Mouse (Mus musculus) hindbrain, embryonic 11.5 days (tissue): ENCODE measurements around the gene Ptprg. TPM values are rescaled to one million over a fixed set of nuclear protein-coding genes. Genes with fewer than 3 reads are reported as not detected.

Experiments
- ATAC-seq: fragments of 200-750 bp; cut with Nextera tagmentation; 2 replicates; pipeline ENCODE4 v1.8.0; 2017; ENCODE audit warnings: mild to moderate bottlenecking, moderate TSS enrichment, moderate library complexity; ENCODE audit not compliant: low FRiP score
- DNase-seq: peaks from one replicate; pipeline ENCODE4 v3.0.0-alpha.2; 2015; ENCODE audit warnings: low spot score
- H3K27ac ChIP-seq: fragments of 300-500 bp; sonication (generic); 2 replicates; pipeline ENCODE4 v1.5.1; 2014; ENCODE audit warnings: mild to moderate bottlenecking, low read depth, low read length
- H3K27me3 ChIP-seq: fragments of 300-500 bp; sonication (generic); 2 replicates; pipeline ENCODE4 v1.6.1; 2014; ENCODE audit warnings: mild to moderate bottlenecking, low read length, moderate library complexity, mixed read lengths; ENCODE audit not compliant: control insufficient read depth, insufficient read depth
- H3K36me3 ChIP-seq: fragments of 300-500 bp; sonication (generic); 2 replicates; pipeline ENCODE4 v1.6.1; 2014; ENCODE audit warnings: mild to moderate bottlenecking, low read length, moderate library complexity, mixed read lengths; ENCODE audit not compliant: control insufficient read depth, insufficient read depth
- H3K4me1 ChIP-seq: fragments of 300-500 bp; sonication (generic); replicated peaks from 2 replicates; pipeline ENCODE4 v1.6.1; 2014; ENCODE audit warnings: low read length, mixed read lengths; ENCODE audit not compliant: control insufficient read depth, insufficient read depth
- H3K4me2 ChIP-seq: fragments of 300-500 bp; sonication (generic); replicated peaks from 2 replicates; pipeline ENCODE4 v1.6.1; 2014; ENCODE audit warnings: mild to moderate bottlenecking, low read depth, low read length
- H3K4me3 ChIP-seq: fragments of 300-500 bp; sonication (generic); 2 replicates; pipeline ENCODE4 v1.5.1; 2014; ENCODE audit warnings: low read depth, low read length
- H3K9ac ChIP-seq: fragments of 300-500 bp; sonication (generic); 2 replicates; pipeline ENCODE4 v1.6.1; 2014; ENCODE audit warnings: low read depth, low read length
- H3K9me3 ChIP-seq: fragments of 300-500 bp; sonication (generic); 2 replicates; pipeline ENCODE4 v1.6.1; 2016; ENCODE audit warnings: low read length; ENCODE audit not compliant: control insufficient read depth
- WGBS: fragments of 180-500 bp; shearing (Covaris S2); extraction: QIAGEN DNeasy Blood & Tissue Kit; methylation state at CpG from one replicate; pipeline ENCODE4 v1.1.7; 2014; 5-methylcytosine and 5-hydroxymethylcytosine counted together
- polyA plus RNA-seq: library from polyadenylated mRNA; unstranded; fragments of >200 nt; fragmentation: Nextera tagmentation; extraction: Ambion mirVana; gene quantifications from 2 replicates; pipeline ENCODE4 v1.2.1, GENCODE M21; 2014

Gene Ptprg
- polyA plus RNA-seq, 1 experiment from 2014 or later: 45.0 TPM

- Histone ChIP-seq H3K9ac (no peak overlapping the region), H3K4me2 (no peak overlapping the region), H3K36me3 (no peaks in the 10 kb centered on the region), H3K9me3 (no peaks in the 10 kb centered on the region), H3K27me3 (no peaks in the 10 kb centered on the region), H3K4me3 (no peak overlapping the region), H3K4me1 (no peaks in the 10 kb centered on the region), H3K27ac (no peak overlapping the region)
- ATAC-seq (no peak), DNase-seq (no peak)
- WGBS: 83% methylated on average over 9 of the region's 9 CpGs
Measured at GRCm38 (mm10) chr14:11983031-11983430, 429.7 kb downstream of the Ptprg start.

DNA sequence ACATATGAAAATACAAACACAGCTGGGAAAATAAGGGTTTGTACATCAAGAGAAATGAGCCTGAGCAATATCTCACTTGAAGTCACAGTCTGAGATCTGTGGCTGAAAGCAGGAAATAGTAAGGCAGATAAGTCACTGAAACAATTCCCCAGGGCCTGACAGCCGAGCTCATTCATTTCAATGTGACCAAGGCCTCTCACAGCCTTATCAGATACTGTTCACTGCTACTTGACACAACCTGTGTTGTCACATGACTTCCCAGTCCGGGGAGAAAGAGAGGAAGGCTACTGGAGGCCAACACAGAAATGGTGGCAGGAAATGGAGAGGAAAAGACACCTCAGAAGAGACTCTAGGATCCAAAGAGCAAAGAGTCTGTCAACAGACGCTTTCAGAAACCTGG, 430.8 kb downstream of the Ptprg start:
- no peaks in the 10 kb centered on the region for H3K36me3 ChIP-seq
- ATAC-seq: no peak
- whole genome bisulfite sequencing: 62% methylated on average over 3 of the region's 3 CpGs
- no peak overlapping the region for H3K4me3 ChIP-seq
- no peaks in the 10 kb centered on the region for H3K27me3 ChIP-seq
- no peak overlapping the region for H3K9ac ChIP-seq
- DNase-seq: no peak
- H3K9me3 ChIP-seq: no peaks in the 10 kb centered on the region
- no peak overlapping the region for H3K4me2 ChIP-seq
- no peak overlapping the region for H3K27ac ChIP-seq
- no peaks in the 10 kb centered on the region for H3K4me1 ChIP-seq

- no peak overlapping the region for H3K9ac ChIP-seq
- H3K9me3 ChIP-seq: no peaks in the 10 kb centered on the region
- no peaks in the 10 kb centered on the region for H3K4me1 ChIP-seq
- no peak overlapping the region for H3K4me2 ChIP-seq
- 77% methylated on average over 2 of the region's 2 CpGs for WGBS
- H3K27me3 ChIP-seq: no peaks in the 10 kb centered on the region
- ATAC-seq: no peak
- DNase-seq: no peak
- H3K27ac ChIP-seq: no peak overlapping the region
- H3K4me3 ChIP-seq: no peak overlapping the region
- H3K36me3 ChIP-seq: no peaks in the 10 kb centered on the region
Measured at GRCm38 (mm10) chr14:11988975-11989374, 435.6 kb downstream of the Ptprg start.

DNA sequence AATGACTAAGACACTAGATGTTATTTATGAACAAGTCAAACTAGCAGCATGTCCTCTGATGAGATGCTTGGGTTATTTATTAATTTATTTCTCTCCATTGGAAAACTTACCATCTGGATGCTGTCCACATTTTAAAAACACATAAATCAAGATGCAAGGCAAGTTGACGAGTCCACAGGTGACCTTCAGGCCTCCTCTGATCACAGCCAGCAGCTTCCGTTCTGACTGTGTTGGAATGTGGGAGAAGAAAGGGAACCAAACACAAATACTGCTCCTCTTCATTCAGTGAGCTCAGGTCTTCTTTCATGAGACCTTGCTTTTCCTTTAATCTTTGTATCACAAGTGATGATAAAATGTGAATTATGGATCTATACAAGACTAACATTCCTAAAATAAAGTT, 437.8 kb downstream of the Ptprg start:
- DNase-seq: no peak
- Histone ChIP-seq H3K36me3 (no peaks in the 10 kb centered on the region), H3K4me3 (no peak overlapping the region), H3K4me2 (no peak overlapping the region), H3K27ac (no peak overlapping the region), H3K27me3 (no peaks in the 10 kb centered on the region), H3K9me3 (no peaks in the 10 kb centered on the region), H3K4me1 (no peaks in the 10 kb centered on the region), H3K9ac (no peak overlapping the region)
- 74% methylated on average over 2 of the region's 2 CpGs for WGBS
- ATAC-seq: no peak

DNA sequence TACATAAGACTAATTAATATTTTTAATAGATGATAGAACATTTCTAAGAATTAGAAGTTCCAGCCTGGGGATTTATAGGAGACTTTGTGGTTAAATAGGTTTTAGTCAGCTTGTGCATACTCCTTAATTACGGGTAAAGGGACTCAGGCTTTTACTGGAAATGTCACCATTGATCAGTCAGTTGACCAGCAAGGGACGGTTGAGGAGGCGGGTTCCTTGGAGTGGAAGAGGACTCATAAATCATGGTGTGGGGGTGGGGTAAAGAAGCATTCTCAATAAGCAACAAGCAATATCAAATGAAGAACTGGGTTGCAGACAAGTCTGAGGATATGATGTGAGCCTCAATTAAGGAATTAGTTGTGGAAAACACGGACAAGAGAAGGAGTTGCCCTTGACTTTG, 438.8 kb downstream of the Ptprg start:
- Histone ChIP-seq H3K27ac (no peak overlapping the region), H3K27me3 (no peaks in the 10 kb centered on the region), H3K4me2 (no peak overlapping the region), H3K9me3 (no peaks in the 10 kb centered on the region), H3K4me1 (no peaks in the 10 kb centered on the region), H3K4me3 (no peak overlapping the region), H3K36me3 (no peaks in the 10 kb centered on the region), H3K9ac (no peak overlapping the region)
- DNase-seq (no peak), ATAC-seq (no peak)
- 77% methylated on average over 4 of the region's 4 CpGs for WGBS

DNA sequence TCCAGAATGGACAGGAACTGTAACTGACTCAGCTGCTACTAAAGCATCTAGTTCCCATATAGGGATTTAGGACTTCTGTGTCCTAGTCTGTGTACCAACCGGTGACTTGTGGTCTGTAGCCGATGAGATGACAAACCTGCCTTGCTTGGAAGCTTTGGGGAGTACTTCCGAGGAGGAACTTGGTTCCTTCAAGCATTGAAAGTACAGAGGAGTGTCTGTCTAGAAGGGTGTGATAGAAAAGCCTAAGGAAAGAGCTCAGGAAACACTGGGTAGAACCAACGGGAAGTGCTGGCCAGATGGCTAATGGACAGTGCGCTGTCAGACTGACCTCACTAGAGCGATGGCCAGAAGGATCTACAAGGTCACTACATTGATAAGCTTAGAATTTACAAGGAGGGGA, 439.2 kb downstream of the Ptprg start:
- 90% methylated on average over 6 of the region's 6 CpGs for WGBS
- H3K36me3 ChIP-seq: no peaks in the 10 kb centered on the region
- no peaks in the 10 kb centered on the region for H3K9me3 ChIP-seq
- no peak overlapping the region for H3K9ac ChIP-seq
- ATAC-seq (no peak), DNase-seq (no peak)
- no peak overlapping the region for H3K27ac ChIP-seq
- H3K27me3 ChIP-seq: no peaks in the 10 kb centered on the region
- no peaks in the 10 kb centered on the region for H3K4me1 ChIP-seq
- no peak overlapping the region for H3K4me3 ChIP-seq
- H3K4me2 ChIP-seq: no peak overlapping the region

GRCm38 (mm10) chr14:11997555-11997954, 444.2 kb downstream of the Ptprg start:
- Histone ChIP-seq H3K27me3 (no peaks in the 10 kb centered on the region), H3K9me3 (no peaks in the 10 kb centered on the region), H3K4me3 (no peak overlapping the region), H3K36me3 (no peaks in the 10 kb centered on the region), H3K9ac (no peak overlapping the region), H3K27ac (no peak overlapping the region), H3K4me1 (no peaks in the 10 kb centered on the region), H3K4me2 (no peak overlapping the region)
- DNase-seq (no peak), ATAC-seq (no peak)
- 90% methylated on average over 6 of the region's 6 CpGs for WGBS

- 85% methylated on average over 4 of the region's 4 CpGs for WGBS
- H3K4me1 ChIP-seq: no peaks in the 10 kb centered on the region
- ATAC-seq: no peak
- H3K4me2 ChIP-seq: no peak overlapping the region
- H3K4me3 ChIP-seq: no peak overlapping the region
- H3K9me3 ChIP-seq: no peaks in the 10 kb centered on the region
- no peaks in the 10 kb centered on the region for H3K27me3 ChIP-seq
- no peaks in the 10 kb centered on the region for H3K36me3 ChIP-seq
- no peak for DNase-seq
- no peak overlapping the region for H3K27ac ChIP-seq
- no peak overlapping the region for H3K9ac ChIP-seq
Measured at GRCm38 (mm10) chr14:11998464-11998863, 445.1 kb downstream of the Ptprg start.

GRCm38 (mm10) chr14:12004061-12004460, 450.7 kb downstream of the Ptprg start:
- ATAC-seq: no peak
- DNase-seq: no peak
- no peaks in the 10 kb centered on the region for H3K9me3 ChIP-seq
- H3K27ac ChIP-seq: no peak overlapping the region
- 91% methylated on average over 4 of the region's 4 CpGs for WGBS
- H3K4me2 ChIP-seq: no peak overlapping the region
- no peaks in the 10 kb centered on the region for H3K36me3 ChIP-seq
- H3K4me1 ChIP-seq: no peaks in the 10 kb centered on the region
- H3K4me3 ChIP-seq: no peak overlapping the region
- no peak overlapping the region for H3K9ac ChIP-seq
- H3K27me3 ChIP-seq: no peaks in the 10 kb centered on the region
